Mouse (Mus musculus): ENCODE measurements around the gene Pten. TPM values are rescaled to one million over a fixed set of nuclear protein-coding genes. Genes with fewer than 3 reads are reported as not detected.

Pten gene
- polyA plus RNA-seq, 1 experiment from 2014 or later: 13.2 TPM

DNA sequence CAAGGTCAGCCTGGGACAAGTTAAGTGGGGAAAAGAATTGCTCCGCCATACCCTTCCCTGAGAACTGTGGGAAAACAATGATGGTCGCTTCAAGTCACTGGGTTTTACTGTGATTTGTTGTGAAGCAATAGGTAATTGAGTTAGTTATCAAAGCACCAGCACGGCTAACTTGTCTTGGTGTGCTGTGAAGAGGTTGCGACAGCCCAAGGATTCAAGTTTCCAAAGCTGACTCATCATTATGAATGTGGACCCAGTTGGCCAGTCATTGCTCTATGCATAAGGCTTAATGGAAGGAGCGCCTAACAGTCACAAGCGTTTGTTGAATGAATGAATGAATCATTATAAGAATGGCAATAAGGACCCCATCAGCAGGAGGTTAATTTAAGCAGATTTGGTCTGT is 4.9 kb upstream of the Pten start:
- Histone ChIP-seq H3K4me2 (replicated peaks; ENCODE audit: low read depth) (no peak overlapping the region), H3K4me3 (ENCODE audit: low read depth, low read length) (no peak overlapping the region), H3K27ac (ENCODE audit: low read depth, low read length) (no peak overlapping the region), H3K36me3 (ENCODE audit: control insufficient read depth, insufficient read depth) (no peaks in the 10 kb centered on the region), H3K4me1 (replicated peaks; ENCODE audit: control insufficient read depth, insufficient read depth, low read length) (no peaks in the 10 kb centered on the region), H3K9me3 (ENCODE audit: control insufficient read depth) (no peaks in the 10 kb centered on the region), H3K9ac (ENCODE audit: low read depth, low read length) (no peak overlapping the region), H3K27me3 (replicated peaks; ENCODE audit: control insufficient read depth, insufficient read depth, low read length) (no peaks in the 10 kb centered on the region)
- ATAC-seq: no peak
- TF ChIP-seq CTCF (IDR thresholded peaks at IDR 0.05; ENCODE audit: low read depth): no peak
- WGBS: 84% methylated on average over 6 of the region's 6 CpGs

DNA sequence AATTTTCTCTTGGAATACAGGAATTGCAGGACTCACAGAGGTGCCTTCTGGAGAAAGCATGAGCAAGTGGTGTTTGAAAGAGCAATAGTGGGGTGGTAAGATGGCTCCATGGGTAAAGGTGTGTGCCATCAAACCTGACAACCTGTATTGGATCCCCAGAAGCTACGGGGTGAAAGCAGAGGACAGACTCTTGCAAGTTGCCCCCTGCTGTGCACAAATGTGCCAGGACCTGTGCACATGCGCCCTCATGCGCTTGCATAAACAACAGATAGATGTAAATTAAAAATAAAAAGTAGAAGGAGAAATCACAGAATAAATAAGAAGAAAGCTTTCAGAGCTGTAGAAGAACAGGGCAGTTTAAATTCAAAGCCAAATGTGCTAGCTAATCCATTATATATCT is 3.9 kb upstream of the Pten start:
- no peak for ATAC-seq
- no peaks in the 10 kb centered on the region for H3K36me3 ChIP-seq (ENCODE audit: control insufficient read depth, insufficient read depth)
- no peaks in the 10 kb centered on the region for H3K9me3 ChIP-seq (ENCODE audit: control insufficient read depth)
- H3K27me3 ChIP-seq (replicated peaks; ENCODE audit: control insufficient read depth, insufficient read depth, low read length): no peaks in the 10 kb centered on the region
- H3K27ac ChIP-seq (ENCODE audit: low read depth, low read length): no peak overlapping the region
- no peak for TF ChIP-seq CTCF (IDR thresholded peaks at IDR 0.05; ENCODE audit: low read depth)
- H3K4me2 ChIP-seq (replicated peaks; ENCODE audit: low read depth): no peak overlapping the region
- no peaks in the 10 kb centered on the region for H3K4me1 ChIP-seq (replicated peaks; ENCODE audit: control insufficient read depth, insufficient read depth, low read length)
- WGBS: 94% methylated on average over 3 of the region's 3 CpGs
- H3K4me3 ChIP-seq (ENCODE audit: low read depth, low read length): no peak overlapping the region
- no peak overlapping the region for H3K9ac ChIP-seq (ENCODE audit: low read depth, low read length)

GRCm38 (mm10) chr19:32754188-32755000 is 2.9 kb upstream of the Pten start:
- Histone ChIP-seq H3K36me3 (ENCODE audit: control insufficient read depth, insufficient read depth) (no peaks in the 10 kb centered on the region), H3K9ac (ENCODE audit: low read depth, low read length) (0 out of 2 replicates have a peak overlapping the region, but pooled peaks have one; percentile 77), H3K4me2 (replicated peaks; ENCODE audit: low read depth) (no peak overlapping the region), H3K4me3 (ENCODE audit: low read depth, low read length) (peak overlapping the region; percentile 96), H3K27ac (ENCODE audit: low read depth, low read length) (no peak overlapping the region), H3K27me3 (replicated peaks; ENCODE audit: control insufficient read depth, insufficient read depth, low read length) (no peaks in the 10 kb centered on the region), H3K4me1 (replicated peaks; ENCODE audit: control insufficient read depth, insufficient read depth, low read length) (no peaks in the 10 kb centered on the region), H3K9me3 (ENCODE audit: control insufficient read depth) (no peaks in the 10 kb centered on the region)
- ATAC-seq: no peak
- no peak for TF ChIP-seq CTCF (IDR thresholded peaks at IDR 0.05; ENCODE audit: low read depth)
- WGBS: 56% methylated on average over 15 of the region's 15 CpGs

- H3K9me3 ChIP-seq (ENCODE audit: control insufficient read depth): no peaks in the 10 kb centered on the region
- H3K9ac ChIP-seq (ENCODE audit: low read depth, low read length): peak overlapping the region; percentile 77
- TF ChIP-seq CTCF (IDR thresholded peaks at IDR 0.05; ENCODE audit: low read depth): no peak
- peak overlapping the region; percentile 99 for H3K27ac ChIP-seq (ENCODE audit: low read depth, low read length)
- peak overlapping the region; percentile 90 for H3K4me2 ChIP-seq (replicated peaks; ENCODE audit: low read depth)
- 8% methylated on average over 12 of the region's 12 CpGs for WGBS
- no peak for ATAC-seq
- no peaks in the 10 kb centered on the region for H3K36me3 ChIP-seq (ENCODE audit: control insufficient read depth, insufficient read depth)
- no peaks in the 10 kb centered on the region for H3K27me3 ChIP-seq (replicated peaks; ENCODE audit: control insufficient read depth, insufficient read depth, low read length)
- H3K4me1 ChIP-seq (replicated peaks; ENCODE audit: control insufficient read depth, insufficient read depth, low read length): no peaks in the 10 kb centered on the region
- H3K4me3 ChIP-seq (ENCODE audit: low read depth, low read length): peak overlapping the region; percentile 96
Observed at GRCm38 (mm10) chr19:32755104-32755791, 2.0 kb upstream of the Pten start.

DNA sequence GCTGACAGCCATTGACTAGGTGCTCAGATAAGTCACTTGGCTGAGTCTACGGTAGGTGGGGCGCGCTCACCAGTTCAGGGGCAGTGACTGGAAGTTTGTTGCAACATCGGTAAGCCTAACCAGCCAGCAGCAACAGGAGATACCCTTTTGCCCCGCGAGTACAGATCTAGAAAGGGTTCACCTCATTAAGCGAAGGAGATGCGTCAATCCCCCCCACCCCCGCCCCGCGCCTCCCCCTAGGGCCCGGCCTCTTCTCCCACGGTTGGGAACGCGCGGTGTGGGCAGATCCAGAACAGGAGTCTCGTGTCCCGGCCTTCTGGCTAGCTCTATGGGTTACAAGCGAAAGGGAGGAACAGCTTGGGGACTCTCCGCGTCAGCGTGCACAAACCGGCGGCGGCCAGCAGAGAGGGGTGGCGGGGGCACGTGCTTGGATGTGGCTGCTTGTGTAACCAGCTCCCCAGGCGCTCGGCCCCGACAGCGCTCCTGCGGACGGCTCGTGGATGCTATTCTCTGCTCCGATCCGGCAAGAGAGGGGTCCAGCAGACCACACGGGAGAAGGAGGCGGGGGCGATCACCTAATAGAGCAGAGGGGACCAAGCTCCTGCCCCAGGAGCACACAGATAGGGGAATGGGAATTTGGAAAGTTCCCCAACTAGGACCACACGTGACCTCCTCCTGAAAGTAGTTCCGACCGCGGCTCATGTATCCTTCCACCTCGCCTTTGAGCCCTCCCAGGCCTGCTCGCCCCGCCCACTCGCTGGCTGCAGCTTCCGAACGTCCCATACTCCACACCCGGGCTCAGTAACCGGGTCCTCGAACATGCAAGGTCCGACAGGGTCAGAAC is 1.3 kb upstream of the Pten start:
- H3K4me2 ChIP-seq (replicated peaks; ENCODE audit: low read depth): peak overlapping the region; percentile 90
- H3K27ac ChIP-seq (ENCODE audit: low read depth, low read length): peak overlapping the region; percentile 99
- TF ChIP-seq CTCF (IDR thresholded peaks at IDR 0.05; ENCODE audit: low read depth): peak; percentile 73
- no peaks in the 10 kb centered on the region for H3K4me1 ChIP-seq (replicated peaks; ENCODE audit: control insufficient read depth, insufficient read depth, low read length)
- H3K9me3 ChIP-seq (ENCODE audit: control insufficient read depth): no peaks in the 10 kb centered on the region
- peak; percentile 79 for ATAC-seq
- peak overlapping the region; percentile 77 for H3K9ac ChIP-seq (ENCODE audit: low read depth, low read length)
- H3K4me3 ChIP-seq (ENCODE audit: low read depth, low read length): peak overlapping the region; percentile 96
- H3K36me3 ChIP-seq (ENCODE audit: control insufficient read depth, insufficient read depth): no peaks in the 10 kb centered on the region
- H3K27me3 ChIP-seq (replicated peaks; ENCODE audit: control insufficient read depth, insufficient read depth, low read length): no peaks in the 10 kb centered on the region
- WGBS: under 1% methylated on average over 52 of the region's 53 CpGs

- Histone ChIP-seq H3K9me3 (ENCODE audit: control insufficient read depth) (no peaks in the 10 kb centered on the region), H3K9ac (ENCODE audit: low read depth, low read length) (peak overlapping the region; percentile 77), H3K4me3 (ENCODE audit: low read depth, low read length) (peak overlapping the region; percentile 96), H3K27me3 (replicated peaks; ENCODE audit: control insufficient read depth, insufficient read depth, low read length) (no peaks in the 10 kb centered on the region), H3K4me1 (replicated peaks; ENCODE audit: control insufficient read depth, insufficient read depth, low read length) (no peaks in the 10 kb centered on the region), H3K4me2 (replicated peaks; ENCODE audit: low read depth) (peak overlapping the region; percentile 90), H3K36me3 (ENCODE audit: control insufficient read depth, insufficient read depth) (no peaks in the 10 kb centered on the region), H3K27ac (ENCODE audit: low read depth, low read length) (peak overlapping the region; percentile 99)
- no peak for ATAC-seq
- WGBS: under 1% methylated on average over 14 of the region's 14 CpGs
- peak; percentile 25 for TF ChIP-seq CTCF (IDR thresholded peaks at IDR 0.05; ENCODE audit: low read depth)
Observed at GRCm38 (mm10) chr19:32756636-32756899, 729 bp upstream of the Pten start.

Measured in intestine, postnatal 0 days (tissue).